Mouse (Mus musculus) megakaryocyte, embryonic 14.5 days (primary cell): Measurements from ENCODE around the gene Cmtm8. TPM values are rescaled to one million over a fixed set of nuclear protein-coding genes. Genes with fewer than 3 reads are reported as not detected.

Source experiments
- H3K27me3 ChIP-seq: replicated peaks from 2 replicates; pipeline ENCODE3; 2012; ENCODE audit warnings: inconsistent platforms
- H3K36me3 ChIP-seq: replicated peaks from 2 replicates; pipeline ENCODE3; 2012; ENCODE audit warnings: low read length, inconsistent platforms, mixed read lengths
- H3K4me1 ChIP-seq: 2 replicates; pipeline ENCODE4 v1.6.1; 2012; ENCODE audit warnings: inconsistent platforms
- H3K4me3 ChIP-seq: replicated peaks from 2 replicates; pipeline ENCODE3; 2012; ENCODE audit warnings: moderate library complexity, mild to moderate bottlenecking, inconsistent platforms
- H3K9me3 ChIP-seq: 2 replicates; pipeline ENCODE4 v1.6.1; 2012; ENCODE audit warnings: inconsistent platforms
- FLI1 ChIP-seq: IDR thresholded peaks from 2 replicates; pipeline ENCODE4 v1.6.1; 2012; ENCODE audit warnings: low read length, inconsistent platforms, mixed read lengths
- GATA1 ChIP-seq: IDR thresholded peaks from 3 replicates; pipeline ENCODE4 v1.6.1; 2012; ENCODE audit warnings: mixed read lengths, low read length, inconsistent platforms, borderline replicate concordance
- polyA plus RNA-seq: library from polyadenylated mRNA; stranded (reverse); fragments of >175 nt; gene quantifications from 2 replicates; pipeline ENCODE4 v1.2.3, GENCODE M21; 2012; ENCODE audit warnings: low replicate concordance; ENCODE audit not compliant: insufficient read depth

The Cmtm8 gene
- polyA plus RNA-seq, 1 experiment = 3.0 TPM

DNA sequence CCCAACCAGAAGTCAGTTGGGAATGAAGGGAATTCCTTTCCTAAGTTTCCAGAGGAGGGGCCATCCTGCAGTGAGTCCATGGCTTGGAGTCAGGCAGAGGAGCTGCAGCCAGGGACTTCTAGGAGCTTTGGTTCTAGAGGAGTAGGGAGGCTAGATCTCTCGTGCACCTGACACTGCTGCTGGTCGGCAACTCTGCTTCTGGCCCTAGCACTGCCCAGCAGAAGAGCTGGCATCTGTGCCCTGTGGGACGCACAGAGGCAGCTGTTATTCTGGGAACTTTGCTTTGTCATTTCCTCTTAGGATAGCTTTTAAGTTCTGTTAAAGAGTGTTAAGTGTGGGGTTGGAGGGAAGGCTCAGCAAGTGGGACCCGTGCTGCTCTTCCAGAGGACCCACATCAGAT, 98.3 kb downstream of the Cmtm8 start:
- H3K4me1 ChIP-seq = peaks cover 77% of the 10 kb centered on the region

DNA sequence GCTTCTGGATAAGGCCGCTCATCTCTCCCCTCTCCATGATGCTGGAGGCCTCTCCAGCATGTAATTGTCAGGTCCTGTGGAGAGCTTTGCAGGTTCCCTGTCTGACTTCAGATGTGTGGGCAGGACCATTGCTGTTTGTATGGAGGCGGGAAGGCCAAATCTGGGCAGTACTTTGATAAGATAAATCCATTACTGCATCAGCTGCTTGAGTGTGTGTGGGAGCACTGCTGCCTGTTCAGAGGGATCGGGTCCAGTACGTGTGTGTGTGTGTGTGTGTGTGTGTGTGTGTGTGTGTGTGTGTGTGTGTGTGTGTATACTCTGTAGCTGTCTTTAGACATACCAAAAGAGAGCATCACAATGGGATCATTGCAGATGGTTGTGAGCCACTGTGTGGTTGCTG, 98.8 kb downstream of the Cmtm8 start:
- H3K9me3 ChIP-seq = no peaks in the 10 kb centered on the region
- TF ChIP-seq GATA1 (no peak), FLI1 (no peak)
- H3K4me3 ChIP-seq = peak overlapping the region; percentile 83
- H3K36me3 ChIP-seq = peaks cover 91% of the 10 kb centered on the region
- no peaks in the 10 kb centered on the region for H3K27me3 ChIP-seq
- H3K4me1 ChIP-seq = peaks cover 82% of the 10 kb centered on the region

More for the DNA sequence above, 98.3 kb downstream of the Cmtm8 start:
- peak overlapping the region; percentile 83 for H3K4me3 ChIP-seq
- H3K27me3 ChIP-seq = no peaks in the 10 kb centered on the region
- peaks cover 91% of the 10 kb centered on the region for H3K36me3 ChIP-seq
- no peaks in the 10 kb centered on the region for H3K9me3 ChIP-seq
- TF ChIP-seq GATA1 (no peak), FLI1 (no peak)

DNA sequence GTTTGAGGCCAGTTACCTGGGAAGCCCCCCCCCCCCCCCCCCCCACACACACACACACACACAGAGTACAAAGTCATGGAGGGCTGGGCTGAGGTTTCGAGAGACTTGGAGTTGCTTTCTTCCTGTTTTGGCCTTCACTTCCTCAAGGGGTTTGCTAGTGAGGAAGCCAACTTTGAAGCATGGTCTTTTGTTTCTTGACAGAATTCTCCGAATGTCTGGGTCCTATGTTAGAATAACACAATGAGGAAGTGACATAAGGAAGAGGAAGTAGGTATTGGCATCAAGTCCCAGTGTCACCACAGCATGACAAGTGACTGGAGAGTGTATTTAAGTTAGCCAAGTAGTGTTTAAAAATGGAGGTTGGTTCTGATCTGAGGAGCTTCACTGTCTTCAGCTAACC, 101.2 kb downstream of the Cmtm8 start:
- H3K4me3 ChIP-seq = peak overlapping the region; percentile 26
- peaks cover 89% of the 10 kb centered on the region for H3K36me3 ChIP-seq
- H3K9me3 ChIP-seq = no peaks in the 10 kb centered on the region
- no peak for TF ChIP-seq FLI1
- TF ChIP-seq GATA1 = no peak
- no peaks in the 10 kb centered on the region for H3K27me3 ChIP-seq
- H3K4me1 ChIP-seq = peaks cover 95% of the 10 kb centered on the region

DNA sequence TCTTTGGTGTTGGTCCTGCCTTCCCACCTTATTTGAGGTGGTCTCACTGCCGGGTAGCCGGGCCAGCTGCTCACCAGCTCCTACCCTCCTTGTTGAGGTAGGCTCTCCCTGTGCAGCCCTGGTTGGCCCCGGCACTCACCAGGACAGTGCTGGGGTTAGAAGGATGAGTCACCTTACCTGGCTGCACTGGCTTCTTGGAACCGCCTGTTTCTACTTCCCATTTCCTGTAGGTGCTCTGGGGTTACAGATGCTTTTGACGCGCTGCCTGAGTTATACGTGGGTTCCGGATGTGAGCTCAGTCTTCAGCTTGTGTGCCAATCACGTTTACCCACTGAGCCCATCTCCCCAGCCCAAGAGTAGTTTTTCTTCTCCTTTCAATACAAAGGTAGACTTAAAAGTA, 103.6 kb downstream of the Cmtm8 start:
- H3K4me3 ChIP-seq = no peak overlapping the region
- peaks cover 82% of the 10 kb centered on the region for H3K36me3 ChIP-seq
- TF ChIP-seq GATA1 (no peak), FLI1 (no peak)
- H3K27me3 ChIP-seq = no peaks in the 10 kb centered on the region
- no peaks in the 10 kb centered on the region for H3K9me3 ChIP-seq
- H3K4me1 ChIP-seq = peaks cover 90% of the 10 kb centered on the region

Other genes with a start within 250 kb of the Cmtm8 start
- gene Cnot10, start 204.0 kb downstream of the Cmtm8 start, polyA plus RNA-seq = 7.8 and 9.6 TPM in 2 replicates
- gene Dync1li1, start 155.4 kb downstream of the Cmtm8 start, polyA plus RNA-seq = 12.7 and 15.1 TPM in 2 replicates
- gene Cmtm6, start 113.0 kb downstream of the Cmtm8 start, polyA plus RNA-seq = 4.9 and 10.3 TPM in 2 replicates
- 103 and 110 TPM in 2 replicates for gene Cmtm7, start 62.3 kb downstream of the Cmtm8 start, polyA plus RNA-seq
- gene Gpd1l, start 89.8 kb upstream of the Cmtm8 start, polyA plus RNA-seq = 3.8 TPM in 1 of 2 replicates, not detected in the other
- 0.25 and 1.2 TPM in 2 replicates for gene Osbpl10, start 134.4 kb upstream of the Cmtm8 start, polyA plus RNA-seq
- gene Rps27rt, start 138.6 kb upstream of the Cmtm8 start, polyA plus RNA-seq = 2.1 TPM in 1 of 2 replicates, not detected in the other